Mouse (Mus musculus) olfactory bulb, adult 2 months (tissue): ENCODE results near the gene Clint1. TPM values are rescaled to one million over a fixed set of nuclear protein-coding genes. Genes with fewer than 3 reads are reported as not detected.

Source experiments
- H3K27ac ChIP-seq: fragments of 200-500 bp; 2 replicates; pipeline ENCODE4 v1.5.1; 2012; ENCODE audit warnings: low read depth, low read length; ENCODE audit not compliant: insufficient read depth
- H3K4me1 ChIP-seq: fragments of 200-500 bp; 2 replicates; pipeline ENCODE4 v1.6.1; 2012; ENCODE audit warnings: low read length; ENCODE audit not compliant: control insufficient read depth, insufficient read depth
- H3K4me3 ChIP-seq: fragments of 200-500 bp; 2 replicates; pipeline ENCODE4 v1.5.1; 2012; ENCODE audit warnings: mild to moderate bottlenecking, low read depth, low read length, moderate library complexity; ENCODE audit not compliant: insufficient read depth
- CTCF ChIP-seq: fragments of 200-500 bp; IDR thresholded peaks from 2 replicates; pipeline ENCODE4 v1.5.1; 2012; ENCODE audit warnings: low read depth, mild to moderate bottlenecking, low read length, moderate library complexity; ENCODE audit not compliant: insufficient read depth
- POLR2A ChIP-seq: fragments of 200-500 bp; IDR thresholded peaks from 2 replicates; pipeline ENCODE4 v1.6.1; 2012; ENCODE audit warnings: mild to moderate bottlenecking, low read depth, low read length, moderate library complexity; ENCODE audit not compliant: insufficient read depth
- WGBS: fragments of 180-500 bp; shearing (Covaris S2); methylation state at CpG from one replicate; pipeline ENCODE4 v1.1.7; 2018; 5-methylcytosine and 5-hydroxymethylcytosine counted together
- polyA plus RNA-seq: library from polyadenylated mRNA; stranded (reverse); fragments of >200 nt; gene quantifications from 2 replicates; pipeline ENCODE4 v1.2.4, GENCODE M21; 2012; ENCODE audit warnings: low replicate concordance; ENCODE audit not compliant: missing spikeins, insufficient read depth, insufficient read length

Gene Clint1
- polyA plus RNA-seq = not detected in 2 replicates

- peak within 1 kb of the TSS; percentile 84 for H3K4me3 ChIP-seq
- peak; percentile 85 for TF ChIP-seq POLR2A
- TF ChIP-seq CTCF = no peak
- 1% methylated on average over 55 of the region's 57 CpGs for WGBS
- H3K4me1 ChIP-seq = peaks cover 10% of the 10 kb centered on the region; the same call in 1 of the 2 replicates
- no peak within 1 kb of the TSS for H3K27ac ChIP-seq
These were observed at the start of gene Clint1 for GRCm38 (mm10) chr11:45851516-45852123. Gene Clint1, plus strand, starts transcription at chr11:45852051.

GRCm38 (mm10) chr11:45804068-45804467, 47.8 kb upstream of the Clint1 start:
- H3K27ac ChIP-seq = no peak overlapping the region
- TF ChIP-seq POLR2A = no peak
- TF ChIP-seq CTCF = no peak
- no peaks in the 10 kb centered on the region for H3K4me1 ChIP-seq
- no peak overlapping the region for H3K4me3 ChIP-seq
- WGBS = 92% methylated on average over 4 of the region's 4 CpGs

DNA sequence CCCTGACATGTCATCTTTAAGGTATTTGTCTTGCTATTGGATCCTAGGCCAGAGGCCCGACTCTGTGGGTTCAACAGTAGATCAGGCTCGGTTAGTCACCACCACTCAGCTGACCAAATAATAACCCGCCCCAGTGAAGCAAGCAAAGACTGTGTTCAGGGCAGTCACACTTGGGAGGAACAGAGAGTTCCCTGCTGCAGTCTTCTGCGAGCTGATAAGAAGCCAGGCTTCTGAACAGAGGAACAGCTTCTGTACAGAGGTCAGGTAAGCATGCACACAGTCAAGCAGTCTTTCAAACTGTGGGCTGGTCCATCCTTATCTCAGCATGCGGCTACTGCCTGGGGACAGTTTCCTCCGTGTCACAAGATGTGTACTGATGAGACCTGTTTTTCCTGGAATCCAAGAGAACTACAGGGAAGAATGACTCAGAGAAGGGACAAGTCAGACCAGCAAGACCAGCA, 46.5 kb upstream of the Clint1 start:
- H3K4me3 ChIP-seq = no peak overlapping the region
- no peak for TF ChIP-seq CTCF
- TF ChIP-seq POLR2A = no peak
- WGBS = 89% methylated on average over 6 of the region's 6 CpGs
- H3K4me1 ChIP-seq = no peaks in the 10 kb centered on the region
- no peak overlapping the region for H3K27ac ChIP-seq

GRCm38 (mm10) chr11:45805810-45806209, 46.0 kb upstream of the Clint1 start:
- no peak for TF ChIP-seq CTCF
- no peak for TF ChIP-seq POLR2A
- WGBS = 89% methylated on average over 2 of the region's 2 CpGs

DNA sequence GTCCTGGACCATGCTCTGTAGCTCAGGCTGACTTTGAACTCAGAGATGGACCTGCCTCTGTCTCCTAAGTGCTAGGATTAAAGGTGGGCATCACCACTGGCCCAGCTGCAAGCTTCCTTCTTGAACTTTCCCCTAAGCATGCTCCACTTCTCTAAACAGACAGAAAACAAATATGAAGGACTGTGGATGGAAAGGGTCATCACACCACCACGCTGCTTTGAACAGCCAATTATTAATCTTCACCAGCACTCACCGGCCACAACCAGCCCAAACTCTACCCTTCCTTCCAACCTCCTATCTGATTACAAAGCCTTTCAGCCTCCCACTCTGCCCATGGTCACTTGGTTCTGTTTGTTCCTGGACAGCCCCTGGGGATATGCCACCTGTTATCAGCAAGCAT, 45.6 kb upstream of the Clint1 start:
- Histone ChIP-seq H3K4me3 (no peak overlapping the region), H3K27ac (no peak overlapping the region), H3K4me1 (no peaks in the 10 kb centered on the region)
- TF ChIP-seq CTCF = no peak
- TF ChIP-seq POLR2A = no peak
- WGBS = 96% methylated on average over 2 of the region's 2 CpGs

More at GRCm38 (mm10) chr11:45805810-45806209, 46.0 kb upstream of the Clint1 start:
- Histone ChIP-seq H3K27ac (no peak overlapping the region), H3K4me1 (no peaks in the 10 kb centered on the region), H3K4me3 (no peak overlapping the region)

- 87% methylated on average over 3 of the region's 3 CpGs for WGBS
- H3K27ac ChIP-seq = no peak overlapping the region
- H3K4me1 ChIP-seq = no peaks in the 10 kb centered on the region
- no peak for TF ChIP-seq CTCF
- no peak for TF ChIP-seq POLR2A
- no peak overlapping the region for H3K4me3 ChIP-seq
These were observed 45.0 kb upstream of the Clint1 start for GRCm38 (mm10) chr11:45806809-45807208.

- WGBS = 80% methylated on average over 12 of the region's 12 CpGs
- H3K4me3 ChIP-seq = no peak overlapping the region
- TF ChIP-seq CTCF (no peak), POLR2A (no peak)
- H3K27ac ChIP-seq = no peak overlapping the region
- H3K4me1 ChIP-seq = no peaks in the 10 kb centered on the region
These were observed 44.0 kb upstream of the Clint1 start for GRCm38 (mm10) chr11:45807820-45808219.

DNA sequence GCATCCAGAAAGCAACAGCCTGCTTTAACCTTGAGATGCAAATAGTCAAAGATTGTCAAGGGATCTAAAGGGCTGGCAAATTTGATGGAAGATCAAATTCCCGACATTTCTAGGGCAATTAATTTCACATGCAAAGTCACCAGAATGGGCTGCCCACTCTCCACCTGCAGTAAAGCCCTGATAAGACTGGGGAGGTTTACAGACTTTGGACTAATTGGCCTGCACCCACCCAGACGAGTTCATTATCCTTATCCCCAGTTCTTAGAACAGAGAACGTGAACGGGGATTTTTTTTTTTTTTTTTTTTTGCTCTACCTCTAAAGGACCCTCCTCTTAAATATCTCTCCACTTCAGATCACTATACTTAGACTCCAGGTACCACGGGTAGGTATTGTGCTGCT, 42.4 kb upstream of the Clint1 start:
- H3K27ac ChIP-seq = no peak overlapping the region
- H3K4me1 ChIP-seq = no peaks in the 10 kb centered on the region
- no peak overlapping the region for H3K4me3 ChIP-seq
- 57% methylated on average over 5 of the region's 5 CpGs for WGBS
- no peak for TF ChIP-seq CTCF
- TF ChIP-seq POLR2A = no peak

DNA sequence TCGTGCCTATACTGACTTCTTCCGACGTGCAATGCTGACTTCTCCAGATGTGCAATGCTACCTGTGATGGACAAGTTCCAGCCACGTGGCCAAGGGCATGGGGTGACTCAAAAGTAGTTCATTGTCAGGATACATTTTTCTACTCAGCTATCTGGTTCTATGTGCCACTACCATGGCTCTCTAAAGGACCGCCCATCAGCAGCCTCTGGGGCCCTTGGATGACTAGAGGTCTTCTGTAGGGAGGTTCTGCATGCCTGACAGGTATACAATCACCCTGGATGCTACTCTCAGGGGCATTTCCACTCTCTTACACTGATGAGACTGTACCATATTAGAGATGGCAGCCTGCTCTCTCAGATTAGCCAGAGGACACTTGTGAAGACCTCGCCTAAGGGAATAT, 41.8 kb upstream of the Clint1 start:
- WGBS = 94% methylated on average over 6 of the region's 6 CpGs
- Histone ChIP-seq H3K27ac (no peak overlapping the region), H3K4me1 (no peaks in the 10 kb centered on the region), H3K4me3 (no peak overlapping the region)
- TF ChIP-seq CTCF (no peak), POLR2A (no peak)
